Mouse (Mus musculus) layer of hippocampus, adult 8-10 months (tissue): ENCODE measurements around the gene Mctp1. TPM values are rescaled to one million over a fixed set of nuclear protein-coding genes. Genes with fewer than 3 reads are reported as not detected.

Experiments
- DNase-seq, 2 experiments: peaks; one replicate each; pipeline ENCODE4 v3.0.0; 2022; ENCODE audit warnings: low spot score in 2 of 2
- total RNA-seq, 4 experiments: library from RNA; stranded (reverse); gene quantifications; 2 replicates each; pipeline ENCODE4 v1.2.4; 2022

The Mctp1 gene
- total RNA-seq, 4 experiments from 2014 or later: 48.9 to 59.6 (median 55.3) TPM

GRCm38 (mm10) chr13:76823083-76823482 is 438.7 kb downstream of the Mctp1 start:
- DNase-seq: no peak

GRCm38 (mm10) chr13:76824932-76825694 is 440.8 kb downstream of the Mctp1 start:
- no peak for DNase-seq

- DNase-seq: no peak
Measured at GRCm38 (mm10) chr13:76827738-76828137, 443.4 kb downstream of the Mctp1 start.

GRCm38 (mm10) chr13:76838031-76838430 is 453.7 kb downstream of the Mctp1 start:
- DNase-seq: no peak

- DNase-seq: no peak
Measured at GRCm38 (mm10) chr13:76840712-76841111, 456.4 kb downstream of the Mctp1 start.

GRCm38 (mm10) chr13:76844629-76845255 is 460.4 kb downstream of the Mctp1 start:
- DNase-seq: peak in 1 of 2 experiments; percentile 23

GRCm38 (mm10) chr13:76850412-76851054 is 466.2 kb downstream of the Mctp1 start:
- DNase-seq: no peak

- no peak for DNase-seq
Measured at GRCm38 (mm10) chr13:76854306-76854705, 470.0 kb downstream of the Mctp1 start.

GRCm38 (mm10) chr13:76855021-76855420 is 470.7 kb downstream of the Mctp1 start:
- DNase-seq: no peak

GRCm38 (mm10) chr13:76857024-76857423 is 472.7 kb downstream of the Mctp1 start:
- no peak for DNase-seq

- no peak for DNase-seq
Measured at GRCm38 (mm10) chr13:76858078-76858482, 473.7 kb downstream of the Mctp1 start.

- DNase-seq: no peak
Measured at GRCm38 (mm10) chr13:76870291-76870690, 486.0 kb downstream of the Mctp1 start.

GRCm38 (mm10) chr13:76877887-76878763 is 493.8 kb downstream of the Mctp1 start:
- DNase-seq: no peak

GRCm38 (mm10) chr13:76879008-76879407 is 494.7 kb downstream of the Mctp1 start:
- peak in 1 of 2 experiments; percentile 7 for DNase-seq

- DNase-seq: no peak
Measured at GRCm38 (mm10) chr13:76884517-76885092, 500.3 kb downstream of the Mctp1 start.

GRCm38 (mm10) chr13:76892987-76893386 is 508.7 kb downstream of the Mctp1 start:
- no peak for DNase-seq

GRCm38 (mm10) chr13:76895770-76896456 is 511.6 kb downstream of the Mctp1 start:
- DNase-seq: no peak

GRCm38 (mm10) chr13:76896457-76896790 is 512.1 kb downstream of the Mctp1 start:
- DNase-seq: no peak

GRCm38 (mm10) chr13:76918321-76918720 is 534.0 kb downstream of the Mctp1 start:
- DNase-seq: no peak

GRCm38 (mm10) chr13:76926851-76927250 is 542.5 kb downstream of the Mctp1 start:
- DNase-seq: no peak
